Mouse (Mus musculus): ENCODE data around the gene Efna2. TPM values are rescaled to one million over a fixed set of nuclear protein-coding genes. Genes with fewer than 3 reads are reported as not detected.
"Not testable (repeated sequence)": the region's sequence is repeated elsewhere in the genome, so short reads cannot be mapped to it uniquely, and the experiment has no call there.

The Efna2 gene
- total RNA-seq, 2 experiments from 2014 or later: 18.4 to 19.1 TPM

GRCm38 (mm10) chr10:80162716-80163299 is 16.5 kb upstream of the Efna2 start:
- intact Hi-C loops (cut with DNase I): no loop called here
- DNase-seq (ENCODE audit: extremely low spot score in 1 of 2, low spot score in 2 of 2): no peak

DNA sequence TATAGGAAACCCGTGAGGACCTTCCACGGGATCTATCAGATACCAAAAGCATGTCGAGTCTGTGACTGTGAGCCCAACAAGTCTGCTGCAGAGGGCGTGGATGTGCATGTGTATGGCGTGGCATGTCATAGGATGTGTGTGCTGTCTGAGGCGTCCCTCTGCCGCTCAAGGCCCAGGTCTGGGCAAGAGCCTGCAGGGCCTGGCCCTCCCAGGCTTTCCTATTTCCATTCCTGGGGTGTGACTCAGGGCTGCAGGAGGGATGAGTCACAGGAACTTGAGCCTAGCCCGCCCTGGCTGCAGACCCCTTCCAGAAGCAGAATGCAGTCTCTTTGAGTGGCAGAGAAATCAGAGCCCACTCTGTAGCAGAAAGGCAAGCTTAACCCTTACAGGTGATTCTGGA is 15.6 kb upstream of the Efna2 start:
- intact Hi-C loops (cut with DNase I): loop anchor here (2.0 kb wide), 1 partner anchor 15 kb away; the partner anchor contains the start of gene Midn

DNA sequence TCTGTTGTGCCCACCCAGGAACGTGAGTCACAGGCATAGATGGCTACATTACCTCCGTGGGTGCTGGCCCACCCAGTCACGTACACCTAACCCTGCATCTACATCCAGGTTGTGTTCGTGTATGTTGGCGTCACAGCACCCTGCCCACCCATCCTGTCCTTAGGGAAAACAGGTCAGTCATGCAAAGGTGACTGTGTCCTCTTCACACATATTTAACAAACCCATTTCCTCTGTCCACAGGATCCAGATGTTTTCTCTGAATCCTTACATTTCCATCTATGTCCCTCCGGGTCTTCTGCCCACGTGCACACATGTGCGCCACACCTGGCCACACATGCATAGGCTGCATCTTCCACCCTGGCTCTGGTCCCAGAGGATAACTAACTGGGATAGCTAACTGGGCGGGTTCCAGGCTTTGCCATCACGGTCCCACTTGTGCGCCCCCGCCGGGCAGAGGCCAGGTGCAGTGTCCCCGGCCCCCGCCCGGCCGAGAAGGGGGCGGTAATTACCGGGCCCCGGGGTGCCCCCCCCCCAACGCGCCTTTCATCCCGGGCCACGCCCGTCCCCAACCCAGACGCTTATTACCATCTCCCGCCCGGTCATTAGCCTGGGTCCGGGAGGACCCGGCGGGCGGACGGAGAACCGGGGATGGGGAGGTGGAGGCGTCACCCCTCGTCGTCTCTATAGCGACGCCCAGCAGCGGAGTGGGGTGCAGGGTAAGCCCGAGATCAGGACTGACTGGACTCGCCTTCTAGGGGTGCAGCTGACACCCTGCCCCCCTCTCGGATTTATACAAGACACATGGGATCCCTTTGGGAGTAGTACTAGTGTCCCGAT is 14.9 kb upstream of the Efna2 start:
- peak in 1 of 2 experiments; percentile 75 for DNase-seq (ENCODE audit: extremely low spot score in 1 of 2, low spot score in 2 of 2)
- intact Hi-C loops (cut with DNase I): loop anchor here (2.0 kb wide), 1 partner anchor 16 kb away; the partner anchor contains the start of gene Midn

More for the DNA sequence above, 15.6 kb upstream of the Efna2 start:
- peak in 1 of 2 experiments; percentile 40 for DNase-seq (ENCODE audit: extremely low spot score in 1 of 2, low spot score in 2 of 2)

DNA sequence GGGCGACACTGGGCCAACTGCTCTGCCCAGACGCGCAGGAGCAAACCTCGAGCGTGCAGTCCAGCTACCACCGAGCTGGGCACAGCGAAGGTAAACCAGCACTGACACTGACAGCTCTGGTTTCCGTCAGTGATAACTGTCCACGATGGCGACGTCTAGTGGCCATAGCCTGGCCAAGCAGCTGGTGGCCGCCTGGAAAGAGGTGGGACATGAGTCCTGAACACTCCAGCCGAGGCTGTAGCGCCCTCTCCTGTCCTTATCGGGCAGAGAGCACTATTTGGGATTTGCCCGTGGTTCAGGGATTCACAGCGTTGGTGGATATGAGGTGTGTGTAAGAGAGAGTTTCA is 14.3 kb upstream of the Efna2 start:
- DNase-seq (ENCODE audit: extremely low spot score in 1 of 2, low spot score in 2 of 2): peak; percentile 96 to 97
- intact Hi-C loops (cut with DNase I): loop anchor here (2.0 kb wide), 1 partner anchor 16 kb away; the partner anchor contains the start of gene Midn

DNA sequence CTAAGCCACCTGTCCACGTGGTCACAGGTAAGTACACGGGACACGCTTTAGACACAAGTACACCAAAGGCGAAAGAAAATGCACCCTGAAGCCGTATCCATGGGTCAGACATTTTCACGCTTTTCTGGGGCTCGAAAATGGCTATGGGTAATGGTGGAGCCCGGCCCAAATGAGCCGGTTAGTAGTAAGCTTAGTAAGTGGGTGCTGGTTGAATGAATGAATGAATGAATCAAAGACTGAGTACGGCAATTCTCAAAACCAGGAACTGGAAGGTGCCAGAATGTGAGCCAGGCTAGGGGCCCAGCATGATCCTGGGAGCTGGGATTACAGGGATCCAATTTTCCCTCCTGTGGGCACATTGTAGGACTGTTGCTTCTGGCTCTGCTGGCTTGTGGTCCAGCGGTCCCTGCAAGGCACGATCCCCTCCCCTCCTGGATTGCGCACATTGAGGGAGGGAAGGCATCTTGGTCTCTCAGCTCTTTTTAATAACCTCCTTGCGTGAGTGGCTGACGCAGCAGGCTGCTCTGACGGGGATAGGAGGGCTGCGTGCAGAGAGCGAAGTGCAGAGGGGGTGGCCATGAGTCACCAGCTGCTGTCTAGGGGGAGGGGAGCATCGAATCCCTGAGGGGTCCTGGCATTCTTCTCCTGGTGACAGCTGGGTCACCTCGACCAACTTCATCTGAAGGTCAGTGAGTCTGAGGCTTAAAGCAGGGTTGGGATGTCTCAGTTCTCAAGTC is 13.7 kb upstream of the Efna2 start, which contains the start of gene Cirbp:
Cirbp (plus strand) TSS at position 594 of the 737 bp plus-strand sequence.
- intact Hi-C loops (cut with DNase I): loop anchor here (2.0 kb wide), 1 partner anchor 17 kb away; the partner anchor contains the start of gene Midn
- DNase-seq (ENCODE audit: extremely low spot score in 1 of 2, low spot score in 2 of 2): peak in 1 of 2 experiments; percentile 74

GRCm38 (mm10) chr10:80166136-80166535 is 13.1 kb upstream of the Efna2 start:
- intact Hi-C loops (cut with DNase I); DNase-seq (ENCODE audit: extremely low spot score in 1 of 2, low spot score in 2 of 2): not testable (repeated sequence)

- intact Hi-C loops (cut with DNase I): no loop called here
Observed at GRCm38 (mm10) chr10:80167460-80168037, 11.7 kb upstream of the Efna2 start.

GRCm38 (mm10) chr10:80168038-80168661 is 11.1 kb upstream of the Efna2 start:
- DNase-seq (ENCODE audit: extremely low spot score in 1 of 2, low spot score in 2 of 2): peak; percentile 87 to 96
- intact Hi-C loops (cut with DNase I): no loop called here

More at GRCm38 (mm10) chr10:80167460-80168037, 11.7 kb upstream of the Efna2 start:
- peak; percentile 98 to 99 for DNase-seq (ENCODE audit: extremely low spot score in 1 of 2, low spot score in 2 of 2)

DNA sequence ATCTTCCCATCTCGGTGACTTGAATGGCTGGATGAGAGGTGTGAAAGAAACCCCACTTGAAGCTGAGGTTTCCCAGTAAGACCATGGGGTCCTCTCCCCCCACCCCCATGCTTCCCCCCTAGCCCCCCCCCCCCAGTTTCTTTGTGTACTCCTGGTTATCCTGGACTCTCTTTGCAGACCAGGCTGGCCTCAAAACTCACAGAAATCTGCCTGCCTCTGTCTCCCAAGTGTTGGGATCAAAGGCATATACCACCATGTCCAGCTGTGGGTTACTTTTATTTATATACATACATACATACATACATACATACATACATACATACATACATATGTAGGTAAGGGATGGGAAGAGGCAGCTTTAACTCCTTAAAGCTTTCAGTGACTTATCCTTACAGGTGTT is 10.2 kb upstream of the Efna2 start:
- DNase-seq (ENCODE audit: extremely low spot score in 1 of 2, low spot score in 2 of 2): no peak
- intact Hi-C loops (cut with DNase I): no loop called here

DNA sequence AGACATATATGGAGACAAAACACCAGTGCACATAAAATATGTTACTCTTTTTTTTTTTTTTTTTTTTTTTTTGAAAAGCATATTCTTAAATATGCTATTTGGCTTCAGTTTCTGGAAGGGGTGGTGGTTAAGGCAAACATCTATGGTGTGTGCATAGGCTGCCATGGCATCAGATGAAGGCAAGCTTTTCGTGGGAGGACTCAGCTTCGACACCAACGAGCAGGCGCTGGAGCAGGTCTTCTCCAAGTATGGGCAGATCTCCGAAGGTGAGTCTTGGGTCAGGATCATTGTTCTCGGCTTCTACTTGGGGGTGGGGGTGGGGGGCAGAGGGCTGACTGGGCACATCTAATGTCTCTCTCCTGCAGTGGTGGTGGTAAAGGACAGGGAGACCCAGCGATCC is 9.6 kb upstream of the Efna2 start:
- no peak for DNase-seq (ENCODE audit: extremely low spot score in 1 of 2, low spot score in 2 of 2)
- intact Hi-C loops (cut with DNase I): no loop called here

DNA sequence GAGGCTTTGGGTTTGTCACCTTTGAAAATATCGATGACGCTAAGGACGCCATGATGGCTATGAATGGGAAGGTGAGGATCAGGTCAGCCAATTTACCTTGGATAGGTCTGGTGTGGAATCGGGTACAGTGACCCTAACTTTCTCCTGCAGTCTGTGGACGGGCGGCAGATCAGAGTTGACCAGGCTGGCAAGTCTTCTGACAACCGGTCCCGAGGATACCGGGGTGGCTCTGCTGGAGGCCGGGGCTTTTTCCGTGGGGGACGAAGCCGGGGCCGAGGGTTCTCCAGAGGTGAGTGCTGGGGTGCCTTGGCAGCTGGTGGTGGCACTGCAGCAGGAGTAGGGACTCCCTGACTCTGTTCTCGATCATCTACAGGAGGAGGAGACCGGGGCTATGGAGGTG is 9.2 kb upstream of the Efna2 start:
- intact Hi-C loops (cut with DNase I): no loop called here
- peak in 1 of 2 experiments; percentile 53 for DNase-seq (ENCODE audit: extremely low spot score in 1 of 2, low spot score in 2 of 2)

DNA sequence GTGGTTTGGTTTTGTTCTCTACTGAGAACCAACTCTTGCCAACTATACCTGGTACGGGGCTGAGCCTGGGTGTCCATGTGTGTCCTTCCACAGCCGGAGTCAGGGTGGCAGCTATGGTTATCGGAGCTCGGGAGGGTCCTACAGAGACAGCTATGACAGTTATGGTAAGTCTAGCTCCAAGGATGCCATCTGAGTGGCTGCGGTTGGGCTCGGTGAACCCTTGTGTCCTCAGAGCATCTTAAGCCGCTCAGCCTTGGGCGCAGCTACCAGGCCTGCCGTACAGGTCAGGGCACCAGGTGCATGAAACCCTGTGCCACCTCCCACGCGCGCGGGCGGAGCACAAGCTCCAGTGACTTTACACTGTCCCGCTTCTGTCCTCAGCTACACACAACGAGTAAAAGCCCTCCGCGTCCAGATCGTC is 8.7 kb upstream of the Efna2 start:
- DNase-seq (ENCODE audit: extremely low spot score in 1 of 2, low spot score in 2 of 2): peak in 1 of 2 experiments; percentile 54
- intact Hi-C loops (cut with DNase I): no loop called here

GRCm38 (mm10) chr10:80171252-80171651 is 8.0 kb upstream of the Efna2 start:
- DNase-seq (ENCODE audit: extremely low spot score in 1 of 2, low spot score in 2 of 2): no peak
- intact Hi-C loops (cut with DNase I): no loop called here

- DNase-seq (ENCODE audit: extremely low spot score in 1 of 2, low spot score in 2 of 2): peak in 1 of 2 experiments; percentile 61
- intact Hi-C loops (cut with DNase I): no loop called here
Observed at GRCm38 (mm10) chr10:80171760-80172526, 7.3 kb upstream of the Efna2 start.

DNA sequence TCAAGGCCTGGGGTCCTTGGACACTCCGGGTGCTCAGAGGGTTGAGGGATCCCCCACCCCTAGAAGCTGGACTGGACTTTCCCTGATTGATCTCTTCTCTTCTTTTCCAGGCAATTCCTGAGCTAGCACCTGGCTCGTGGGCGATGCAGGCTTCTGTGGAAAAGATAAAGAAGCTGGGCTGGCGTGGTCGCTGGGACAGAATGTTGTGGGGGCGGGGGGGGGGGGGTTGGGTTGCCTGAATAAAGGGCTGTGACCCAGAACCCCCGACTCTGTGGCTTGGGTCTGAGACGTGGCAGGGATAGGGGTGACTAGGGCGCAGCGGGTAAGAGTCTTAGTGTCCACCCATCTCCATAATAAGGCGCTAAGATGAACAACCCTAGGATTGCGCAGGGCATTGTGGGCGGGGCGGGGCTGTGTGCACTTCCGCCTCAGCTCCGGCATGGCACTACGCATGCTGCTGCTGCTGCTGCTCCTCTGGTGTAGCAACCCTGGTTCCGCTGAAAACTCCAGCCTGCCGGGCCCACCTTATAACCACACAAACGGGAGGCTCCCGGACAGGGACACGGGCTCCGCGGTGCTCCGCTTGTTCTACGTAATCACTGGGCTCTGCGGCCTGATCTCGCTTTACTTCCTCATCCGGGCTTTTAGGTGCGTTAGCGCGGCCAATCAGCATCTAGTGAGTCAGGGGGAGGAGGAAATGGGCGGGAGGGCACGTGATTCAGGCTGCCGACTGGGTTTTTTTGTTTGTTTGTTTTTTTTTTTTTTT is 6.6 kb upstream of the Efna2 start, which contains the start of gene 1600002K03Rik:
1600002K03Rik (plus strand) TSS at position 418 of the 766 bp plus-strand sequence.
- DNase-seq (ENCODE audit: extremely low spot score in 1 of 2, low spot score in 2 of 2): peak; percentile 88 to 92
- intact Hi-C loops (cut with DNase I): no loop called here

- DNase-seq (ENCODE audit: extremely low spot score in 1 of 2, low spot score in 2 of 2): no peak
Observed at GRCm38 (mm10) chr10:80173358-80173757, 5.9 kb upstream of the Efna2 start.

More at GRCm38 (mm10) chr10:80173358-80173757, 5.9 kb upstream of the Efna2 start:
- intact Hi-C loops (cut with DNase I): no loop called here
